Mouse (Mus musculus): ENCODE results near the gene Pdxk. TPM values are rescaled to one million over a fixed set of nuclear protein-coding genes. Genes with fewer than 3 reads are reported as not detected.
"Not testable (repeated sequence)": the region's sequence is repeated elsewhere in the genome, so short reads cannot be mapped to it uniquely, and the experiment has no call there.

Pdxk gene
- polyA plus RNA-seq, 1 experiment from 2014 or later, result 13.2 TPM

GRCm38 (mm10) chr10:78417888-78418287 is 46.9 kb downstream of the Pdxk start:
- Histone ChIP-seq H3K27ac (ENCODE audit: low read depth, low read length) (no peak overlapping the region), H3K36me3 (ENCODE audit: control insufficient read depth, insufficient read depth, low read length) (no peaks in the 10 kb centered on the region), H3K9me3 (ENCODE audit: control insufficient read depth, low read length) (no peaks in the 10 kb centered on the region), H3K4me2 (replicated peaks; ENCODE audit: low read depth, low read length) (no peak overlapping the region), H3K9ac (ENCODE audit: low read depth, low read length) (no peak overlapping the region), H3K4me3 (ENCODE audit: low read length) (no peak overlapping the region), H3K4me1 (ENCODE audit: control insufficient read depth, insufficient read depth, low read length) (no peaks in the 10 kb centered on the region), H3K27me3 (ENCODE audit: control insufficient read depth, insufficient read depth, low read length) (no peaks in the 10 kb centered on the region)
- 67% methylated on average over 5 of the region's 5 CpGs for WGBS
- no peak for ATAC-seq (ENCODE audit: low FRiP score, low TSS enrichment)

GRCm38 (mm10) chr10:78414936-78415335 is 49.8 kb downstream of the Pdxk start:
- H3K9ac ChIP-seq (ENCODE audit: low read depth, low read length); H3K4me1 ChIP-seq (ENCODE audit: control insufficient read depth, insufficient read depth, low read length); H3K27ac ChIP-seq (ENCODE audit: low read depth, low read length); H3K27me3 ChIP-seq (ENCODE audit: control insufficient read depth, insufficient read depth, low read length); H3K4me3 ChIP-seq (ENCODE audit: low read length); H3K9me3 ChIP-seq (ENCODE audit: control insufficient read depth, low read length); ATAC-seq (ENCODE audit: low FRiP score, low TSS enrichment); H3K4me2 ChIP-seq (replicated peaks; ENCODE audit: low read depth, low read length): not testable (repeated sequence)
- H3K36me3 ChIP-seq (ENCODE audit: control insufficient read depth, insufficient read depth, low read length), result peaks cover 12% of the 10 kb centered on the region
- 90% methylated on average over 3 of the region's 4 CpGs for WGBS

- Histone ChIP-seq H3K4me3 (ENCODE audit: low read length) (peak overlapping the region; percentile 96), H3K9ac (ENCODE audit: low read depth, low read length) (peak overlapping the region; percentile 42; the same call in 1 of the 2 replicates), H3K9me3 (ENCODE audit: control insufficient read depth, low read length) (no peaks in the 10 kb centered on the region), H3K4me1 (ENCODE audit: control insufficient read depth, insufficient read depth, low read length) (peaks cover 4% of the 10 kb centered on the region; the same call in 1 of the 2 replicates), H3K4me2 (replicated peaks; ENCODE audit: low read depth, low read length) (peak overlapping the region; percentile 37), H3K36me3 (ENCODE audit: control insufficient read depth, insufficient read depth, low read length) (peaks cover 30% of the 10 kb centered on the region), H3K27me3 (ENCODE audit: control insufficient read depth, insufficient read depth, low read length) (no peaks in the 10 kb centered on the region), H3K27ac (ENCODE audit: low read depth, low read length) (no peak overlapping the region)
- peak; percentile 63; the same call in 1 of the 2 replicates for ATAC-seq (ENCODE audit: low FRiP score, low TSS enrichment)
- 42% methylated on average over 7 of the region's 7 CpGs for WGBS
Measured at GRCm38 (mm10) chr10:78413152-78413520, 51.6 kb downstream of the Pdxk start.

- peak within 1 kb of the TSS; percentile 86 for H3K9ac ChIP-seq (ENCODE audit: low read depth, low read length)
- peak within 1 kb of the TSS; percentile 90 for H3K27ac ChIP-seq (ENCODE audit: low read depth, low read length)
- ATAC-seq (ENCODE audit: low FRiP score, low TSS enrichment), result peak; percentile 92
- H3K27me3 ChIP-seq (ENCODE audit: control insufficient read depth, insufficient read depth, low read length), result no peaks in the 10 kb centered on the region
- peak within 1 kb of the TSS; percentile 96 for H3K4me3 ChIP-seq (ENCODE audit: low read length)
- peaks cover 4% of the 10 kb centered on the region; the same call in 1 of the 2 replicates for H3K4me1 ChIP-seq (ENCODE audit: control insufficient read depth, insufficient read depth, low read length)
- peaks cover 34% of the 10 kb centered on the region for H3K36me3 ChIP-seq (ENCODE audit: control insufficient read depth, insufficient read depth, low read length)
- WGBS, result under 1% methylated on average over 70 of the region's 70 CpGs
- H3K9me3 ChIP-seq (ENCODE audit: control insufficient read depth, low read length), result no peaks in the 10 kb centered on the region
- H3K4me2 ChIP-seq (replicated peaks; ENCODE audit: low read depth, low read length), result peak within 1 kb of the TSS; percentile 64
Measured at GRCm38 (mm10) chr10:78412319-78413151, 52.2 kb downstream of the Pdxk start, which contains the start of gene Rrp1. Gene Rrp1, minus strand, starts transcription at chr10:78413043.

GRCm38 (mm10) chr10:78411851-78412250 is 52.9 kb downstream of the Pdxk start:
- H3K4me2 ChIP-seq (replicated peaks; ENCODE audit: low read depth, low read length), result peak overlapping the region; percentile 64
- 9% methylated on average over 8 of the region's 8 CpGs for WGBS
- H3K4me3 ChIP-seq (ENCODE audit: low read length), result peak overlapping the region; percentile 96
- ATAC-seq (ENCODE audit: low FRiP score, low TSS enrichment), result no peak
- peaks cover 41% of the 10 kb centered on the region for H3K36me3 ChIP-seq (ENCODE audit: control insufficient read depth, insufficient read depth, low read length)
- H3K4me1 ChIP-seq (ENCODE audit: control insufficient read depth, insufficient read depth, low read length), result peaks cover 4% of the 10 kb centered on the region; the same call in 1 of the 2 replicates
- H3K27me3 ChIP-seq (ENCODE audit: control insufficient read depth, insufficient read depth, low read length), result no peaks in the 10 kb centered on the region
- H3K9ac ChIP-seq (ENCODE audit: low read depth, low read length), result peak overlapping the region; percentile 86
- peak overlapping the region; percentile 90; the same call in 1 of the 2 replicates for H3K27ac ChIP-seq (ENCODE audit: low read depth, low read length)
- H3K9me3 ChIP-seq (ENCODE audit: control insufficient read depth, low read length), result no peaks in the 10 kb centered on the region

GRCm38 (mm10) chr10:78409035-78409788 is 55.6 kb downstream of the Pdxk start:
- Histone ChIP-seq H3K27ac (ENCODE audit: low read depth, low read length) (no peak overlapping the region), H3K9ac (ENCODE audit: low read depth, low read length) (no peak overlapping the region), H3K4me2 (replicated peaks; ENCODE audit: low read depth, low read length) (no peak overlapping the region), H3K4me3 (ENCODE audit: low read length) (no peak overlapping the region), H3K36me3 (ENCODE audit: control insufficient read depth, insufficient read depth, low read length) (peaks cover 66% of the 10 kb centered on the region), H3K4me1 (ENCODE audit: control insufficient read depth, insufficient read depth, low read length) (peaks cover 4% of the 10 kb centered on the region; the same call in 1 of the 2 replicates), H3K9me3 (ENCODE audit: control insufficient read depth, low read length) (no peaks in the 10 kb centered on the region), H3K27me3 (ENCODE audit: control insufficient read depth, insufficient read depth, low read length) (no peaks in the 10 kb centered on the region)
- 89% methylated on average over 9 of the region's 9 CpGs for WGBS
- ATAC-seq (ENCODE audit: low FRiP score, low TSS enrichment), result no peak

GRCm38 (mm10) chr10:78407132-78407531 is 57.6 kb downstream of the Pdxk start:
- H3K4me3 ChIP-seq (ENCODE audit: low read length), result no peak overlapping the region
- no peak overlapping the region for H3K9ac ChIP-seq (ENCODE audit: low read depth, low read length)
- WGBS, result 91% methylated on average over 4 of the region's 4 CpGs
- ATAC-seq (ENCODE audit: low FRiP score, low TSS enrichment), result no peak
- no peak overlapping the region for H3K27ac ChIP-seq (ENCODE audit: low read depth, low read length)
- H3K9me3 ChIP-seq (ENCODE audit: control insufficient read depth, low read length), result no peaks in the 10 kb centered on the region
- peaks cover 4% of the 10 kb centered on the region; the same call in 1 of the 2 replicates for H3K4me1 ChIP-seq (ENCODE audit: control insufficient read depth, insufficient read depth, low read length)
- peaks cover 87% of the 10 kb centered on the region for H3K36me3 ChIP-seq (ENCODE audit: control insufficient read depth, insufficient read depth, low read length)
- no peak overlapping the region for H3K4me2 ChIP-seq (replicated peaks; ENCODE audit: low read depth, low read length)
- no peaks in the 10 kb centered on the region for H3K27me3 ChIP-seq (ENCODE audit: control insufficient read depth, insufficient read depth, low read length)

GRCm38 (mm10) chr10:78406152-78406551 is 58.6 kb downstream of the Pdxk start:
- Histone ChIP-seq H3K27ac (ENCODE audit: low read depth, low read length) (no peak overlapping the region), H3K4me3 (ENCODE audit: low read length) (no peak overlapping the region), H3K36me3 (ENCODE audit: control insufficient read depth, insufficient read depth, low read length) (peaks cover 96% of the 10 kb centered on the region), H3K4me1 (ENCODE audit: control insufficient read depth, insufficient read depth, low read length) (no peaks in the 10 kb centered on the region), H3K4me2 (replicated peaks; ENCODE audit: low read depth, low read length) (no peak overlapping the region), H3K9me3 (ENCODE audit: control insufficient read depth, low read length) (no peaks in the 10 kb centered on the region), H3K9ac (ENCODE audit: low read depth, low read length) (no peak overlapping the region), H3K27me3 (ENCODE audit: control insufficient read depth, insufficient read depth, low read length) (no peaks in the 10 kb centered on the region)
- 80% methylated on average over 6 of the region's 6 CpGs for WGBS
- ATAC-seq (ENCODE audit: low FRiP score, low TSS enrichment), result no peak
